Mouse (Mus musculus): ENCODE measurements around the gene 1110059E24Rik.

DNA sequence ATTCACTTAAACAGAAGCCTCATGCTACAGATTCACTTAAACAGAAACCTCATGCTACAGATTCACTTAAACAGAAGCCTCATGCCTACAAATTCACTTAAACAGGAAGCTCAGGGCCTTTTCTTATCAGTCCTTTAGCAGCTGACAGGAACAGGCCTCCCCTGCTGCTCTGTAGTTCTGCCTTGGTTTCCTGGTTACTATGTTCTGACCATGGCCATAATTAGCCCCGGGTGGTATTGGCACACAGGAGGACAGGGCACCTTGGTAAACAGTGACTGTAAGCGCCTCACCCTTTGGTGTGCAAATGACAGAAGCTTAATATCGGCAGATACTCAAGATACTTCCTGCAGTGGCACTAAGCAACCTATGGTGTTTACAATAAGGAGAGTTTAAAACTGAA is 48.9 kb downstream of the 1110059E24Rik start:
- TF ChIP-seq CTCF (IDR thresholded peaks at IDR 0.05; ENCODE audit: extremely low read depth, insufficient read length, insufficient replicate concordance, low read depth, low read length) (no peak), POLR2A (IDR thresholded peaks at IDR 0.05; ENCODE audit: low read depth, low read length) (no peak)

Measured in small intestine, adult 2 months (tissue).